Mouse (Mus musculus): Measurements from ENCODE around the gene Itpkc.

GRCm38 (mm10) chr7:27219937-27220336 is 8.5 kb downstream of the Itpkc start:
- TF ChIP-seq CTCF (IDR thresholded peaks at IDR 0.05; ENCODE audit: low read depth) = no peak
- no peak for TF ChIP-seq EP300 (IDR thresholded peaks at IDR 0.05; ENCODE audit: low read depth)

Measured in liver, embryonic 14.5 days (tissue).